Mouse (Mus musculus): ENCODE measurements around the gene 3110040M04Rik. TPM values are rescaled to one million over a fixed set of nuclear protein-coding genes. Genes with fewer than 3 reads are reported as not detected.

3110040M04Rik gene
- polyA plus RNA-seq, 1 experiment from 2014 or later: not detected

GRCm38 (mm10) chr1:151223377-151223776, 19.5 kb downstream of the 3110040M04Rik start:
- WGBS: 79% methylated on average over 1 of the region's 1 CpGs
- no peaks in the 10 kb centered on the region for H3K9me3 ChIP-seq
- H3K36me3 ChIP-seq: no peaks in the 10 kb centered on the region
- no peak for ATAC-seq
- no peaks in the 10 kb centered on the region for H3K27me3 ChIP-seq
- no peak overlapping the region for H3K27ac ChIP-seq
- no peak overlapping the region for H3K4me2 ChIP-seq (replicated peaks)
- H3K4me1 ChIP-seq (replicated peaks): no peaks in the 10 kb centered on the region
- H3K4me3 ChIP-seq (replicated peaks): no peak overlapping the region
- H3K9ac ChIP-seq (replicated peaks): no peak overlapping the region

- Histone ChIP-seq H3K9me3 (no peaks in the 10 kb centered on the region), H3K27ac (no peak overlapping the region), H3K9ac (replicated peaks) (no peak overlapping the region), H3K36me3 (no peaks in the 10 kb centered on the region), H3K4me2 (replicated peaks) (no peak overlapping the region), H3K4me3 (replicated peaks) (no peak overlapping the region), H3K4me1 (replicated peaks) (no peaks in the 10 kb centered on the region), H3K27me3 (no peaks in the 10 kb centered on the region)
- WGBS: 93% methylated on average over 1 of the region's 1 CpGs
- ATAC-seq: no peak
These were observed 20.6 kb downstream of the 3110040M04Rik start for GRCm38 (mm10) chr1:151224536-151224935.

- no peak overlapping the region for H3K4me3 ChIP-seq (replicated peaks)
These were observed 23.6 kb downstream of the 3110040M04Rik start for GRCm38 (mm10) chr1:151227506-151227905.

GRCm38 (mm10) chr1:151228320-151228989, 24.5 kb downstream of the 3110040M04Rik start:
- Histone ChIP-seq H3K4me3 (replicated peaks) (no peak overlapping the region), H3K4me1 (replicated peaks) (no peaks in the 10 kb centered on the region), H3K27ac (no peak overlapping the region), H3K9ac (replicated peaks) (no peak overlapping the region), H3K36me3 (no peaks in the 10 kb centered on the region), H3K27me3 (no peaks in the 10 kb centered on the region), H3K4me2 (replicated peaks) (no peak overlapping the region), H3K9me3 (no peaks in the 10 kb centered on the region; the same call in 1 of the 2 replicates)
- no peak for ATAC-seq
- WGBS: 63% methylated on average over 1 of the region's 1 CpGs

More at GRCm38 (mm10) chr1:151227506-151227905, 23.6 kb downstream of the 3110040M04Rik start:
- Histone ChIP-seq H3K4me2 (replicated peaks) (no peak overlapping the region), H3K27me3 (no peaks in the 10 kb centered on the region), H3K9ac (replicated peaks) (no peak overlapping the region), H3K36me3 (no peaks in the 10 kb centered on the region), H3K9me3 (no peaks in the 10 kb centered on the region; the same call in 1 of the 2 replicates), H3K27ac (no peak overlapping the region), H3K4me1 (replicated peaks) (no peaks in the 10 kb centered on the region)
- 89% methylated on average over 8 of the region's 8 CpGs for WGBS
- no peak for ATAC-seq

- 84% methylated on average over 3 of the region's 3 CpGs for whole genome bisulfite sequencing
- Histone ChIP-seq H3K4me1 (replicated peaks) (peaks cover 11% of the 10 kb centered on the region; the same call in 1 of the 2 replicates), H3K9me3 (no peaks in the 10 kb centered on the region; the same call in 1 of the 2 replicates), H3K27me3 (no peaks in the 10 kb centered on the region), H3K4me3 (replicated peaks) (no peak overlapping the region), H3K36me3 (no peaks in the 10 kb centered on the region), H3K9ac (replicated peaks) (no peak overlapping the region), H3K4me2 (replicated peaks) (no peak overlapping the region), H3K27ac (no peak overlapping the region)
- no peak for ATAC-seq
These were observed 28.4 kb downstream of the 3110040M04Rik start for GRCm38 (mm10) chr1:151232346-151232745.

- WGBS: 96% methylated on average over 3 of the region's 3 CpGs
- H3K4me1 ChIP-seq (replicated peaks): peaks cover 11% of the 10 kb centered on the region; the same call in 1 of the 2 replicates
These were observed 29.8 kb downstream of the 3110040M04Rik start for GRCm38 (mm10) chr1:151233756-151234155.

GRCm38 (mm10) chr1:151235574-151235973, 31.7 kb downstream of the 3110040M04Rik start:
- peaks cover 4% of the 10 kb centered on the region; the same call in 1 of the 2 replicates for H3K9me3 ChIP-seq
- WGBS: 3% methylated on average over 2 of the region's 2 CpGs
- no peak overlapping the region for H3K27ac ChIP-seq
- H3K27me3 ChIP-seq: no peaks in the 10 kb centered on the region
- no peak overlapping the region for H3K9ac ChIP-seq (replicated peaks)
- no peak for ATAC-seq
- no peak overlapping the region for H3K4me2 ChIP-seq (replicated peaks)
- H3K4me1 ChIP-seq (replicated peaks): peaks cover 11% of the 10 kb centered on the region; the same call in 1 of the 2 replicates
- no peak overlapping the region for H3K4me3 ChIP-seq (replicated peaks)
- no peaks in the 10 kb centered on the region for H3K36me3 ChIP-seq

More at GRCm38 (mm10) chr1:151233756-151234155, 29.8 kb downstream of the 3110040M04Rik start:
- no peaks in the 10 kb centered on the region for H3K36me3 ChIP-seq
- ATAC-seq: no peak
- no peaks in the 10 kb centered on the region; the same call in 1 of the 2 replicates for H3K9me3 ChIP-seq
- H3K4me2 ChIP-seq (replicated peaks): no peak overlapping the region
- no peak overlapping the region for H3K9ac ChIP-seq (replicated peaks)
- H3K4me3 ChIP-seq (replicated peaks): no peak overlapping the region
- no peak overlapping the region for H3K27ac ChIP-seq
- no peaks in the 10 kb centered on the region for H3K27me3 ChIP-seq

- Histone ChIP-seq H3K27ac (no peak overlapping the region), H3K36me3 (no peaks in the 10 kb centered on the region), H3K27me3 (no peaks in the 10 kb centered on the region), H3K9me3 (peaks cover 4% of the 10 kb centered on the region; the same call in 1 of the 2 replicates), H3K4me2 (replicated peaks) (no peak overlapping the region), H3K4me3 (replicated peaks) (no peak overlapping the region), H3K9ac (replicated peaks) (no peak overlapping the region), H3K4me1 (replicated peaks) (peaks cover 11% of the 10 kb centered on the region; the same call in 1 of the 2 replicates)
- no peak for ATAC-seq
- WGBS: 81% methylated on average over 13 of the region's 13 CpGs
These were observed 32.4 kb downstream of the 3110040M04Rik start for GRCm38 (mm10) chr1:151236141-151236930.

GRCm38 (mm10) chr1:151237780-151238179, 33.9 kb downstream of the 3110040M04Rik start:
- WGBS: 92% methylated on average over 3 of the region's 3 CpGs
- no peak overlapping the region for H3K9ac ChIP-seq (replicated peaks)
- H3K27ac ChIP-seq: no peak overlapping the region
- H3K4me2 ChIP-seq (replicated peaks): no peak overlapping the region
- H3K27me3 ChIP-seq: no peaks in the 10 kb centered on the region
- no peak overlapping the region for H3K4me3 ChIP-seq (replicated peaks)
- H3K4me1 ChIP-seq (replicated peaks): peaks cover 11% of the 10 kb centered on the region; the same call in 1 of the 2 replicates
- no peaks in the 10 kb centered on the region for H3K36me3 ChIP-seq
- peaks cover 4% of the 10 kb centered on the region for H3K9me3 ChIP-seq
- ATAC-seq: no peak

- Histone ChIP-seq H3K4me3 (replicated peaks) (no peak overlapping the region), H3K9me3 (peaks cover 4% of the 10 kb centered on the region), H3K4me1 (replicated peaks) (no peaks in the 10 kb centered on the region), H3K27ac (no peak overlapping the region), H3K27me3 (no peaks in the 10 kb centered on the region), H3K36me3 (no peaks in the 10 kb centered on the region), H3K4me2 (replicated peaks) (no peak overlapping the region), H3K9ac (replicated peaks) (no peak overlapping the region)
- WGBS: 98% methylated on average over 4 of the region's 4 CpGs
- ATAC-seq: no peak
These were observed 39.4 kb downstream of the 3110040M04Rik start for GRCm38 (mm10) chr1:151243332-151243731.

- 94% methylated on average over 5 of the region's 5 CpGs for WGBS
These were observed 40.1 kb downstream of the 3110040M04Rik start for GRCm38 (mm10) chr1:151244013-151244412.

GRCm38 (mm10) chr1:151244761-151245160, 40.8 kb downstream of the 3110040M04Rik start:
- ATAC-seq: no peak
- WGBS: 91% methylated on average over 4 of the region's 4 CpGs
- Histone ChIP-seq H3K36me3 (no peaks in the 10 kb centered on the region), H3K9ac (replicated peaks) (no peak overlapping the region), H3K4me3 (replicated peaks) (no peak overlapping the region), H3K27ac (no peak overlapping the region), H3K27me3 (no peaks in the 10 kb centered on the region), H3K9me3 (peaks cover 4% of the 10 kb centered on the region), H3K4me1 (replicated peaks) (no peaks in the 10 kb centered on the region), H3K4me2 (replicated peaks) (no peak overlapping the region)

More at GRCm38 (mm10) chr1:151244013-151244412, 40.1 kb downstream of the 3110040M04Rik start:
- Histone ChIP-seq H3K9ac (replicated peaks) (no peak overlapping the region), H3K27me3 (no peaks in the 10 kb centered on the region), H3K9me3 (peaks cover 4% of the 10 kb centered on the region), H3K36me3 (no peaks in the 10 kb centered on the region), H3K4me3 (replicated peaks) (no peak overlapping the region), H3K4me1 (replicated peaks) (no peaks in the 10 kb centered on the region), H3K4me2 (replicated peaks) (no peak overlapping the region), H3K27ac (no peak overlapping the region)
- ATAC-seq: no peak

Measured in midbrain, embryonic 13.5 days (tissue).